Mouse (Mus musculus) embryonic facial prominence, embryonic 13.5 days (tissue): ENCODE data around the gene Rcc2. TPM values are rescaled to one million over a fixed set of nuclear protein-coding genes. Genes with fewer than 3 reads are reported as not detected.

Source experiments
- ATAC-seq: fragments of 200-750 bp; cut with Nextera tagmentation; 2 replicates; pipeline ENCODE4 v1.8.0; 2017; ENCODE audit warnings: low read depth; ENCODE audit not compliant: insufficient number of reproducible peaks, insufficient read depth, low FRiP score, low TSS enrichment
- H3K27ac ChIP-seq: fragments of 300-500 bp; sonication (generic); 2 replicates; pipeline ENCODE4 v1.5.1; 2015; ENCODE audit warnings: moderate library complexity, mild to moderate bottlenecking, inconsistent platforms
- H3K27me3 ChIP-seq: fragments of 300-500 bp; sonication (generic); 2 replicates; pipeline ENCODE4 v1.6.1; 2015; ENCODE audit warnings: mild to moderate bottlenecking, inconsistent platforms
- H3K36me3 ChIP-seq: fragments of 300-500 bp; sonication (generic); 2 replicates; pipeline ENCODE4 v1.6.1; 2015; ENCODE audit warnings: mild to moderate bottlenecking, inconsistent platforms
- H3K4me1 ChIP-seq: fragments of 300-500 bp; sonication (generic); 2 replicates; pipeline ENCODE4 v1.6.1; 2015; ENCODE audit warnings: inconsistent platforms
- H3K4me2 ChIP-seq: fragments of 300-500 bp; sonication (generic); 2 replicates; pipeline ENCODE4 v1.6.1; 2015; ENCODE audit warnings: moderate library complexity, mild to moderate bottlenecking, inconsistent platforms
- H3K4me3 ChIP-seq: fragments of 300-500 bp; sonication (generic); 2 replicates; pipeline ENCODE4 v1.5.1; 2015; ENCODE audit warnings: mild to moderate bottlenecking, inconsistent platforms
- H3K9ac ChIP-seq: fragments of 300-500 bp; sonication (generic); 2 replicates; pipeline ENCODE4 v1.6.1; 2015; ENCODE audit warnings: mild to moderate bottlenecking, inconsistent platforms
- H3K9me3 ChIP-seq: fragments of 300-500 bp; sonication (generic); 2 replicates; pipeline ENCODE4 v1.6.1; 2016; ENCODE audit warnings: inconsistent platforms
- WGBS: fragments of 180-500 bp; shearing (Covaris S2); methylation state at CpG from one replicate; pipeline ENCODE4 v1.1.7; 2015; ENCODE audit warnings: mixed read lengths; 5-methylcytosine and 5-hydroxymethylcytosine counted together
- polyA plus RNA-seq: library from polyadenylated mRNA; unstranded; fragments of >200 nt; fragmentation: Nextera tagmentation; extraction: Ambion mirVana; gene quantifications from 2 replicates; pipeline ENCODE4 v1.2.1, GENCODE M21; 2015

Gene Rcc2
- polyA plus RNA-seq, 1 experiment from 2014 or later: 43.5 TPM

- H3K9ac ChIP-seq: no peak overlapping the region
- H3K4me1 ChIP-seq: peaks cover 13% of the 10 kb centered on the region
- H3K27ac ChIP-seq: no peak overlapping the region
- no peak for ATAC-seq
- no peaks in the 10 kb centered on the region for H3K36me3 ChIP-seq
- no peak overlapping the region for H3K4me2 ChIP-seq
- 80% methylated on average over 5 of the region's 5 CpGs for WGBS
- H3K4me3 ChIP-seq: no peak overlapping the region
- H3K27me3 ChIP-seq: peaks cover 6% of the 10 kb centered on the region; the same call in 1 of the 2 replicates
- no peaks in the 10 kb centered on the region for H3K9me3 ChIP-seq
These were observed 11.4 kb upstream of the Rcc2 start for GRCm38 (mm10) chr4:140688826-140689425.

GRCm38 (mm10) chr4:140689873-140690655 lies 10.3 kb upstream of the Rcc2 start:
- Histone ChIP-seq H3K27ac (0 out of 2 replicates have a peak overlapping the region, but pooled peaks have one; percentile 23), H3K4me1 (peaks cover 2% of the 10 kb centered on the region; the same call in 1 of the 2 replicates), H3K4me2 (no peak overlapping the region), H3K9me3 (no peaks in the 10 kb centered on the region), H3K36me3 (no peaks in the 10 kb centered on the region), H3K4me3 (no peak overlapping the region), H3K9ac (no peak overlapping the region), H3K27me3 (peaks cover 6% of the 10 kb centered on the region; the same call in 1 of the 2 replicates)
- no peak for ATAC-seq
- WGBS: 61% methylated on average over 16 of the region's 16 CpGs

- 74% methylated on average over 7 of the region's 7 CpGs for WGBS
- no peaks in the 10 kb centered on the region for H3K27me3 ChIP-seq
- ATAC-seq: no peak
- H3K9ac ChIP-seq: no peak overlapping the region
- H3K4me1 ChIP-seq: peaks cover 2% of the 10 kb centered on the region; the same call in 1 of the 2 replicates
- H3K9me3 ChIP-seq: no peaks in the 10 kb centered on the region
- no peaks in the 10 kb centered on the region for H3K36me3 ChIP-seq
- H3K4me2 ChIP-seq: no peak overlapping the region
- no peak overlapping the region for H3K4me3 ChIP-seq
- no peak overlapping the region for H3K27ac ChIP-seq
These were observed 8.9 kb upstream of the Rcc2 start for GRCm38 (mm10) chr4:140691481-140691880.

GRCm38 (mm10) chr4:140693513-140693912 lies 6.8 kb upstream of the Rcc2 start:
- Histone ChIP-seq H3K27me3 (peaks cover 3% of the 10 kb centered on the region; the same call in 1 of the 2 replicates), H3K4me1 (peaks cover 2% of the 10 kb centered on the region; the same call in 1 of the 2 replicates), H3K27ac (no peak overlapping the region), H3K9ac (no peak overlapping the region), H3K36me3 (no peaks in the 10 kb centered on the region), H3K4me2 (no peak overlapping the region), H3K4me3 (no peak overlapping the region), H3K9me3 (no peaks in the 10 kb centered on the region)
- ATAC-seq: no peak
- 71% methylated on average over 4 of the region's 4 CpGs for WGBS

GRCm38 (mm10) chr4:140694551-140695060 lies 5.7 kb upstream of the Rcc2 start:
- no peaks in the 10 kb centered on the region for H3K9me3 ChIP-seq

GRCm38 (mm10) chr4:140695146-140695545 lies 5.2 kb upstream of the Rcc2 start:
- peaks cover 12% of the 10 kb centered on the region for H3K4me1 ChIP-seq
- peaks cover 14% of the 10 kb centered on the region; the same call in 1 of the 2 replicates for H3K27me3 ChIP-seq
- 72% methylated on average over 7 of the region's 7 CpGs for WGBS

More at GRCm38 (mm10) chr4:140694551-140695060, 5.7 kb upstream of the Rcc2 start:
- no peak overlapping the region for H3K4me3 ChIP-seq
- H3K27ac ChIP-seq: no peak overlapping the region
- WGBS: 31% methylated on average over 1 of the region's 1 CpGs
- peaks cover 14% of the 10 kb centered on the region; the same call in 1 of the 2 replicates for H3K27me3 ChIP-seq
- peaks cover 7% of the 10 kb centered on the region for H3K4me1 ChIP-seq
- no peak for ATAC-seq
- no peaks in the 10 kb centered on the region for H3K36me3 ChIP-seq
- H3K4me2 ChIP-seq: no peak overlapping the region
- H3K9ac ChIP-seq: no peak overlapping the region

GRCm38 (mm10) chr4:140695675-140696585 lies 4.4 kb upstream of the Rcc2 start:
- 79% methylated on average over 14 of the region's 14 CpGs for WGBS
- H3K9ac ChIP-seq: no peak overlapping the region
- H3K4me3 ChIP-seq: no peak overlapping the region
- no peaks in the 10 kb centered on the region for H3K9me3 ChIP-seq
- H3K36me3 ChIP-seq: no peaks in the 10 kb centered on the region
- no peak overlapping the region for H3K27ac ChIP-seq
- H3K4me1 ChIP-seq: peaks cover 20% of the 10 kb centered on the region
- ATAC-seq: no peak
- no peak overlapping the region for H3K4me2 ChIP-seq
- H3K27me3 ChIP-seq: peaks cover 17% of the 10 kb centered on the region; the same call in 1 of the 2 replicates

More at GRCm38 (mm10) chr4:140695146-140695545, 5.2 kb upstream of the Rcc2 start:
- Histone ChIP-seq H3K27ac (no peak overlapping the region), H3K4me3 (no peak overlapping the region), H3K4me2 (no peak overlapping the region), H3K9me3 (no peaks in the 10 kb centered on the region), H3K9ac (no peak overlapping the region), H3K36me3 (no peaks in the 10 kb centered on the region)
- ATAC-seq: no peak

GRCm38 (mm10) chr4:140699441-140700127 lies 757 bp upstream of the Rcc2 start:
- Histone ChIP-seq H3K9ac (peak overlapping the region; percentile 97), H3K4me2 (peak overlapping the region; percentile 92), H3K36me3 (peaks cover 6% of the 10 kb centered on the region), H3K4me3 (peak overlapping the region; percentile 94), H3K4me1 (peaks cover 37% of the 10 kb centered on the region), H3K27ac (peak overlapping the region; percentile 99), H3K27me3 (peaks cover 17% of the 10 kb centered on the region; the same call in 1 of the 2 replicates), H3K9me3 (no peaks in the 10 kb centered on the region)
- no peak for ATAC-seq
- 5% methylated on average over 29 of the region's 29 CpGs for WGBS

GRCm38 (mm10) chr4:140701049-140701715 lies 841 bp downstream of the Rcc2 start:
- Histone ChIP-seq H3K4me1 (peaks cover 51% of the 10 kb centered on the region), H3K4me3 (peak overlapping the region; percentile 94), H3K9ac (peak overlapping the region; percentile 97), H3K36me3 (peaks cover 20% of the 10 kb centered on the region), H3K27me3 (peaks cover 17% of the 10 kb centered on the region; the same call in 1 of the 2 replicates), H3K4me2 (peak overlapping the region; percentile 92), H3K27ac (peak overlapping the region; percentile 99), H3K9me3 (no peaks in the 10 kb centered on the region)
- WGBS: under 1% methylated on average over 59 of the region's 61 CpGs
- peak; percentile 59 for ATAC-seq
